Mouse (Mus musculus) heart, embryonic 14.5 days (tissue): ENCODE results near the gene Armh3. TPM values are rescaled to one million over a fixed set of nuclear protein-coding genes. Genes with fewer than 3 reads are reported as not detected.
A peak's percentile ranks its signal among the peaks of the same experiment; 100 is the strongest.

Source experiments
- ATAC-seq: fragments of 200-750 bp; cut with Nextera tagmentation; 2 replicates; pipeline ENCODE4 v1.8.0; 2017; ENCODE audit warnings: low read depth, moderate TSS enrichment; ENCODE audit not compliant: insufficient number of reproducible peaks, insufficient read depth, low FRiP score
- H3K27ac ChIP-seq, 2 experiments: fragments of 200-500 bp in 1 of 2; fragments of 300-500 bp in 1 of 2; sonication (generic) in 1 of 2; replicated peaks in 1 of 2; 2 replicates each; pipeline ENCODE4 v1.5.1; 2012 to 2014; ENCODE audit warnings: low read depth in 2 of 2, low read length in 2 of 2, control low read depth in 1 of 2, mild to moderate bottlenecking in 1 of 2, mixed read lengths in 1 of 2; ENCODE audit not compliant: control insufficient read depth in 1 of 2, insufficient read depth in 1 of 2
- H3K27me3 ChIP-seq: fragments of 300-500 bp; sonication (generic); 2 replicates; pipeline ENCODE4 v1.6.1; 2014; ENCODE audit warnings: mild to moderate bottlenecking, low read length, control low read depth; ENCODE audit not compliant: control insufficient read depth, insufficient read depth
- H3K36me3 ChIP-seq: fragments of 300-500 bp; sonication (generic); 2 replicates; pipeline ENCODE4 v1.6.1; 2014; ENCODE audit warnings: mild to moderate bottlenecking, control low read depth, low read length, mixed read lengths; ENCODE audit not compliant: control insufficient read depth, insufficient read depth
- H3K4me1 ChIP-seq, 2 experiments: fragments of 200-500 bp in 1 of 2; fragments of 300-500 bp in 1 of 2; sonication (generic) in 1 of 2; 2 replicates each; pipeline ENCODE4 v1.6.1; 2012 to 2014; ENCODE audit warnings: low read length in 2 of 2, control low read depth in 1 of 2, mixed read lengths in 1 of 2; ENCODE audit not compliant: control insufficient read depth in 2 of 2, insufficient read depth in 2 of 2
- H3K4me2 ChIP-seq: fragments of 300-500 bp; sonication (generic); 2 replicates; pipeline ENCODE4 v1.6.1; 2014; ENCODE audit warnings: mild to moderate bottlenecking, low read length
- H3K4me3 ChIP-seq, 2 experiments: fragments of 200-500 bp in 1 of 2; fragments of 300-500 bp in 1 of 2; sonication (generic) in 1 of 2; 2 replicates each; pipeline ENCODE4 v1.5.1; 2012 to 2014; ENCODE audit warnings: low read length in 2 of 2, mild to moderate bottlenecking in 2 of 2, control low read depth in 1 of 2, low read depth in 1 of 2, moderate library complexity in 1 of 2; ENCODE audit not compliant: control insufficient read depth in 1 of 2, insufficient read depth in 1 of 2
- H3K9ac ChIP-seq: fragments of 300-500 bp; sonication (generic); 2 replicates; pipeline ENCODE4 v1.6.1; 2014; ENCODE audit warnings: mild to moderate bottlenecking, low read length
- H3K9me3 ChIP-seq: fragments of 300-500 bp; sonication (generic); 2 replicates; pipeline ENCODE4 v1.6.1; 2016; ENCODE audit warnings: low read length, control low read depth; ENCODE audit not compliant: control insufficient read depth
- WGBS: fragments of 180-500 bp; shearing (Covaris S2); extraction: QIAGEN DNeasy Blood & Tissue Kit; methylation state at CpG from one replicate; pipeline ENCODE4 v1.1.7; 2014; 5-methylcytosine and 5-hydroxymethylcytosine counted together
- polyA plus RNA-seq: library from polyadenylated mRNA; unstranded; fragments of >200 nt; fragmentation: Nextera tagmentation; extraction: Ambion mirVana; gene quantifications from 2 replicates; pipeline ENCODE4 v1.2.1, GENCODE M21; 2014

The Armh3 gene
- polyA plus RNA-seq, 1 experiment from 2014 or later = 14.1 TPM

- Histone ChIP-seq H3K9ac (no peak overlapping the region), H3K4me1 (no peaks in the 10 kb centered on the region; a peak in 1 of 4 replicates), H3K27ac (no peak overlapping the region), H3K9me3 (no peaks in the 10 kb centered on the region), H3K36me3 (peaks cover 23% of the 10 kb centered on the region), H3K4me3 (no peak overlapping the region), H3K4me2 (no peak overlapping the region), H3K27me3 (no peaks in the 10 kb centered on the region)
- ATAC-seq = no peak
- 36% methylated on average over 3 of the region's 3 CpGs for WGBS
Measured at GRCm38 (mm10) chr19:45938064-45938463, 60.2 kb downstream of the Armh3 start.

- WGBS = 41% methylated on average over 9 of the region's 9 CpGs
Measured at GRCm38 (mm10) chr19:45937530-45937929, 60.8 kb downstream of the Armh3 start.

GRCm38 (mm10) chr19:45927236-45927635 is 71.1 kb downstream of the Armh3 start:
- Histone ChIP-seq H3K27ac (peak overlapping the region; percentile 65 to 69), H3K36me3 (peaks cover 55% of the 10 kb centered on the region), H3K9ac (no peak overlapping the region), H3K4me2 (peak overlapping the region; percentile 21; the same call in 1 of the 2 replicates), H3K4me1 (peaks cover 9 to 15% of the 10 kb centered on the region in 2 experiments; a peak in 3 of 4 replicates), H3K27me3 (no peaks in the 10 kb centered on the region), H3K9me3 (no peaks in the 10 kb centered on the region), H3K4me3 (no peak overlapping the region)
- WGBS = 21% methylated on average over 5 of the region's 5 CpGs
- 0 out of 2 replicates have a peak, but pooled peaks have one; percentile 31 for ATAC-seq

More at GRCm38 (mm10) chr19:45937530-45937929, 60.8 kb downstream of the Armh3 start:
- Histone ChIP-seq H3K4me2 (no peak overlapping the region), H3K27me3 (no peaks in the 10 kb centered on the region), H3K27ac (no peak overlapping the region), H3K4me1 (no peaks in the 10 kb centered on the region; a peak in 1 of 4 replicates), H3K9ac (no peak overlapping the region), H3K9me3 (no peaks in the 10 kb centered on the region), H3K36me3 (peaks cover 29% of the 10 kb centered on the region), H3K4me3 (no peak overlapping the region)
- ATAC-seq = no peak

GRCm38 (mm10) chr19:45926342-45926741 is 71.9 kb downstream of the Armh3 start:
- peaks cover 55% of the 10 kb centered on the region for H3K36me3 ChIP-seq
- H3K4me1 ChIP-seq = peaks cover 9 to 15% of the 10 kb centered on the region in 2 experiments; a peak in 3 of 4 replicates
- ATAC-seq = peak; percentile 17; the same call in 1 of the 2 replicates
- 61% methylated on average over 8 of the region's 8 CpGs for WGBS
- H3K27ac ChIP-seq = peak overlapping the region; percentile 4 to 69; a peak in 2 of 4 replicates
- H3K4me3 ChIP-seq = no peak overlapping the region
- H3K4me2 ChIP-seq = no peak overlapping the region
- no peaks in the 10 kb centered on the region for H3K9me3 ChIP-seq
- H3K27me3 ChIP-seq = no peaks in the 10 kb centered on the region
- no peak overlapping the region for H3K9ac ChIP-seq

GRCm38 (mm10) chr19:45920299-45921090 is 77.8 kb downstream of the Armh3 start:
- no peak overlapping the region for H3K4me2 ChIP-seq
- 65% methylated on average over 9 of the region's 9 CpGs for WGBS
- H3K4me3 ChIP-seq = no peak overlapping the region
- no peak overlapping the region for H3K27ac ChIP-seq
- peaks cover 50% of the 10 kb centered on the region for H3K36me3 ChIP-seq
- no peaks in the 10 kb centered on the region for H3K27me3 ChIP-seq
- no peak for ATAC-seq
- H3K4me1 ChIP-seq = peaks cover 0 to 5% of the 10 kb centered on the region in 2 experiments; a peak in 1 of 4 replicates
- no peak overlapping the region for H3K9ac ChIP-seq
- no peaks in the 10 kb centered on the region for H3K9me3 ChIP-seq

GRCm38 (mm10) chr19:45918406-45918805 is 79.9 kb downstream of the Armh3 start:
- Histone ChIP-seq H3K27me3 (no peaks in the 10 kb centered on the region), H3K27ac (no peak overlapping the region), H3K9me3 (no peaks in the 10 kb centered on the region), H3K9ac (no peak overlapping the region), H3K4me3 (no peak overlapping the region), H3K36me3 (peaks cover 42% of the 10 kb centered on the region), H3K4me1 (peaks cover 0 to 5% of the 10 kb centered on the region in 2 experiments; a peak in 1 of 4 replicates), H3K4me2 (no peak overlapping the region)
- 93% methylated on average over 6 of the region's 6 CpGs for WGBS
- ATAC-seq = no peak

GRCm38 (mm10) chr19:45917856-45918255 is 80.4 kb downstream of the Armh3 start:
- Histone ChIP-seq H3K27me3 (no peaks in the 10 kb centered on the region), H3K4me1 (peaks cover 0 to 5% of the 10 kb centered on the region in 2 experiments; a peak in 1 of 4 replicates), H3K27ac (0 out of 4 replicates have a peak overlapping the region, but pooled peaks have one; percentile 3 to 11), H3K9ac (no peak overlapping the region), H3K36me3 (peaks cover 37% of the 10 kb centered on the region), H3K9me3 (no peaks in the 10 kb centered on the region), H3K4me2 (no peak overlapping the region), H3K4me3 (no peak overlapping the region)
- WGBS = 62% methylated on average over 3 of the region's 3 CpGs
- no peak for ATAC-seq
